Mouse (Mus musculus) G1E (cell line): ENCODE measurements at regions not wholly inside any gene's neighbourhood (a gene's known extent, or its start where the extent isn't known, plus 50 kb on each side); places are given as distances from the start of the nearest gene placed in this dataset.

Experiments used
- CTCF ChIP-seq: IDR thresholded peaks from 2 replicates; pipeline ENCODE4 v1.5.1; 2012; ENCODE audit warnings: low read depth, low read length, inconsistent platforms, mixed read lengths
- GATA1 ChIP-seq: IDR thresholded peaks from 2 replicates; pipeline ENCODE4 v1.6.1; 2012; ENCODE audit warnings: borderline replicate concordance, low read length, inconsistent platforms, mixed read lengths
- POLR2AphosphoS5 ChIP-seq: IDR thresholded peaks from 2 replicates; pipeline ENCODE4 v1.6.1; 2012; ENCODE audit warnings: low read depth, low read length, inconsistent platforms; ENCODE audit not compliant: insufficient replicate concordance
- TAL1 ChIP-seq: conservative IDR thresholded peaks from 2 replicates; pipeline ENCODE4 v1.6.1; 2012; ENCODE audit warnings: low read depth, low read length, inconsistent platforms, mixed read lengths

DNA sequence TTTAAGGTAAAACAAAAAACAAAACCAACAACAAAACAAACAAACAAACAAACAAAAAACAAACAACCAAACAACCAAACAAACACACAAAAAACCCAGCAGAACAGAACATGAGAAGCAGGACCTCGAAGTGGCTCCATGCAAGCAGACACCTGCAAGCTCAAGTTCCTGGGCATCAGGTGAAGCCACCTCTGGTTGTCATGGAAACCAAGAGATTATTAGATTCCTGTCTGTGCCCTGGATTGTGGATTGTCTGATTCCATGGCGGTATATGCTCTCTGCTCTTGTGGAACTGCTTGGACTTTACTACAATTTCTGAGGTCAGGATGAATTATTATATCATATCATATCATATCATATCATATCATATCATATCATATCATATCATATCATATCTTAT is 170.4 kb upstream of the Six2 start:
- TF ChIP-seq POLR2AphosphoS5 (no peak), CTCF (no peak), GATA1 (no peak), TAL1 (no peak)
